Mouse (Mus musculus): Measurements from ENCODE around the gene Ankrd10. TPM values are rescaled to one million over a fixed set of nuclear protein-coding genes. Genes with fewer than 3 reads are reported as not detected.

Gene Ankrd10
- polyA plus RNA-seq, 1 experiment: 26.2 TPM

- no peaks in the 10 kb centered on the region for H3K79me2 ChIP-seq (ENCODE audit: control insufficient read depth, insufficient read depth)
- TF ChIP-seq CEBPB (IDR thresholded peaks at IDR 0.05; ENCODE audit: low read depth) (no peak), MYOG (IDR thresholded peaks at IDR 0.05; ENCODE audit: control insufficient read depth, extremely low read depth, insufficient read length) (no peak), MAX (IDR thresholded peaks at IDR 0.05) (no peak), FOSL1 (IDR thresholded peaks at IDR 0.05; ENCODE audit: insufficient read depth, low read length, poor library complexity, severe bottlenecking) (no peak), USF1 (IDR thresholded peaks at IDR 0.05; ENCODE audit: low read depth) (no peak), MYOD1 (IDR thresholded peaks at IDR 0.05; ENCODE audit: control insufficient read depth, insufficient read length, low read depth) (no peak), CTCF (IDR thresholded peaks at IDR 0.05; ENCODE audit: control insufficient read depth, insufficient read depth, insufficient read length) (no peak)
- H3ac ChIP-seq (ENCODE audit: control insufficient read depth, insufficient read length, low read depth): no peak overlapping the region
- H3K36me3 ChIP-seq (ENCODE audit: control insufficient read depth, insufficient read depth): peaks cover under 1% of the 10 kb centered on the region
- no peak overlapping the region for H3K4me3 ChIP-seq (ENCODE audit: insufficient read depth, poor library complexity, severe bottlenecking)
- no peaks in the 10 kb centered on the region for H3K79me3 ChIP-seq (ENCODE audit: low read depth)
- no peaks in the 10 kb centered on the region for H3K27me3 ChIP-seq (ENCODE audit: control insufficient read depth, insufficient read depth, insufficient read length)
These were observed 33.4 kb downstream of the Ankrd10 start for GRCm38 (mm10) chr8:11602006-11602680.

DNA sequence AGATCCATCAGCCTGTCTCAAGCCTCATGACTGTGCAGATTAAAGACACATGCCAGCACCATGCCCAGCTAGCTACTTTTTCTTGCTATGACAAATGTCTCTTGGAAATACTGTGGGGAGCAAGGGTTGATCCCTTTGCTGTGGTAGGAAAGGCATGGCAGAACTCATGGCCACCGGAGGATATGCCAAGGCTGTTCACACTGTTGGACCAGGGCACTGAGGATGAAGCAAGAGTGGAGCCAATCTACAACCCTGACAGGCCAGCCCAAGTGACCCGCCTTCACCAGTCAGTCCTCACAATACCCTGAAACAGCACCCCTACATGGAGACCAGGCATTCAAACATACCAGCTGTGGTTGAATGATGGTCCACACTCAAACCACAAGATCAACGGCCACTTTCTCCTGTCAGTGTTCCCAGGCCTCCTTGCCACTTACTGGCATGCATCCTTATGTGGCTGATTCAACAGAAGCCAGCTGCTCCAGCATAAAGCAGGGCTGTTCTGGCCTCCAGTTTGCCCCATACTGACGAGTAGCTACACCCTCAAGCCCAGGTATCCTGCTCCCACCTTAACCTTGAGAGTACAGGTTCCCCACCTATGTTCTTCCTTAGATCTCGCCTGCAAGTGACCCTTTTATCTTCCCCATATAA is 35.1 kb downstream of the Ankrd10 start:
- no peaks in the 10 kb centered on the region for H3K79me2 ChIP-seq (ENCODE audit: control insufficient read depth, insufficient read depth)
- no peaks in the 10 kb centered on the region for H3K27me3 ChIP-seq (ENCODE audit: control insufficient read depth, insufficient read depth, insufficient read length)

DNA sequence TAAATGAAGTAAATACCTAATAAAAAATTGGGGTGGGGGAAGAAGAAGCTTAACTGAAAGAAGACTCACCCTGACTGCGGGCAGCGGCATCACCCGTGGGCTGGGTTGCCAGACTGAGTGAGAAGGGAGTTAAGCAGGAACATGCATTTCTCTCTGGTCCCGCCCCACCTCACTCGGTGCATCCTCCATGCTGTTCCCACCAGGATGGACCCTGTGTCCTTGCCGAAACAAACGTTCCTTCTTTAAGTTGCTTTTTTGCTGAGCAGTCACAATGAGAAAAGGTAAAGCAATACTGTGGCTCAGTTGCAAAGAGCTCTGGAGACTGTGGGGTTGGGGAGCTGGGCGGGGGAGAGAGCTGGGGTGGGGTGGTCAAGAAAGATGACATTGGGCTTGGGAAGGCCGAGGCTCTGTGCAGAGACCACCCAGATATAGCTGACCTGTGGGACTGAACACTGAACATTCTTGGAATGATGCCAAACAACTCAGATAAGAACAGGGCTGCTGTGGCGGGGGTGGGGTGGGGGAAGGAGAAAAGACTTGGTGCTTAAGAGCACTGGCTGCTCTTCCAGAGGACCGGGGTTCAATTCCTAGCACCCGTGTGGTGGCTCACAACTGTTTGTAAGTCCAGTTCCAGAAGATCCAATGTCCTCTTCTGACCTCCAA is 42.2 kb downstream of the Ankrd10 start:
- no peaks in the 10 kb centered on the region for H3K79me2 ChIP-seq (ENCODE audit: control insufficient read depth, insufficient read depth)
- no peak overlapping the region for H3K4me3 ChIP-seq (ENCODE audit: insufficient read depth, poor library complexity, severe bottlenecking)
- H3K27me3 ChIP-seq (ENCODE audit: control insufficient read depth, insufficient read depth, insufficient read length): no peaks in the 10 kb centered on the region
- no peaks in the 10 kb centered on the region for H3K36me3 ChIP-seq (ENCODE audit: control insufficient read depth, insufficient read depth)
- no peak for TF ChIP-seq MYOD1 (IDR thresholded peaks at IDR 0.05; ENCODE audit: control insufficient read depth, insufficient read length, low read depth)
- TF ChIP-seq MAX (IDR thresholded peaks at IDR 0.05): no peak
- TF ChIP-seq USF1 (IDR thresholded peaks at IDR 0.05; ENCODE audit: low read depth): no peak
- no peak overlapping the region for H3ac ChIP-seq (ENCODE audit: control insufficient read depth, insufficient read length, low read depth)
- no peaks in the 10 kb centered on the region for H3K79me3 ChIP-seq (ENCODE audit: low read depth)

More for the DNA sequence above, 35.1 kb downstream of the Ankrd10 start:
- H3K79me3 ChIP-seq (ENCODE audit: low read depth): no peaks in the 10 kb centered on the region
- no peak overlapping the region for H3K4me3 ChIP-seq (ENCODE audit: insufficient read depth, poor library complexity, severe bottlenecking)
- TF ChIP-seq MAX (IDR thresholded peaks at IDR 0.05) (no peak), USF1 (IDR thresholded peaks at IDR 0.05; ENCODE audit: low read depth) (no peak), FOSL1 (IDR thresholded peaks at IDR 0.05; ENCODE audit: insufficient read depth, low read length, poor library complexity, severe bottlenecking) (no peak), CEBPB (IDR thresholded peaks at IDR 0.05; ENCODE audit: low read depth) (no peak), MYOD1 (IDR thresholded peaks at IDR 0.05; ENCODE audit: control insufficient read depth, insufficient read length, low read depth) (no peak), CTCF (IDR thresholded peaks at IDR 0.05; ENCODE audit: control insufficient read depth, insufficient read depth, insufficient read length) (no peak), MYOG (IDR thresholded peaks at IDR 0.05; ENCODE audit: control insufficient read depth, extremely low read depth, insufficient read length) (no peak)
- no peaks in the 10 kb centered on the region for H3K36me3 ChIP-seq (ENCODE audit: control insufficient read depth, insufficient read depth)
- no peak overlapping the region for H3ac ChIP-seq (ENCODE audit: control insufficient read depth, insufficient read length, low read depth)

- Histone ChIP-seq H3K27me3 (ENCODE audit: control insufficient read depth, insufficient read depth, insufficient read length) (no peaks in the 10 kb centered on the region), H3K4me3 (ENCODE audit: insufficient read depth, poor library complexity, severe bottlenecking) (no peak overlapping the region), H3K36me3 (ENCODE audit: control insufficient read depth, insufficient read depth) (no peaks in the 10 kb centered on the region), H3K79me2 (ENCODE audit: control insufficient read depth, insufficient read depth) (no peaks in the 10 kb centered on the region), H3ac (ENCODE audit: control insufficient read depth, insufficient read length, low read depth) (no peak overlapping the region), H3K79me3 (ENCODE audit: low read depth) (no peaks in the 10 kb centered on the region)
- no peak for TF ChIP-seq MYOG (IDR thresholded peaks at IDR 0.05; ENCODE audit: control insufficient read depth, extremely low read depth, insufficient read length)
- TF ChIP-seq CTCF (IDR thresholded peaks at IDR 0.05; ENCODE audit: control insufficient read depth, insufficient read depth, insufficient read length): no peak
- TF ChIP-seq USF1 (IDR thresholded peaks at IDR 0.05; ENCODE audit: low read depth): no peak
- no peak for TF ChIP-seq FOSL1 (IDR thresholded peaks at IDR 0.05; ENCODE audit: insufficient read depth, low read length, poor library complexity, severe bottlenecking)
- TF ChIP-seq CEBPB (IDR thresholded peaks at IDR 0.05; ENCODE audit: low read depth): no peak
- no peak for TF ChIP-seq MYOD1 (IDR thresholded peaks at IDR 0.05; ENCODE audit: control insufficient read depth, insufficient read length, low read depth)
- no peak for TF ChIP-seq MAX (IDR thresholded peaks at IDR 0.05)
These were observed 43.3 kb downstream of the Ankrd10 start for GRCm38 (mm10) chr8:11592296-11592695.

GRCm38 (mm10) chr8:11591837-11592236 is 43.7 kb downstream of the Ankrd10 start:
- H3K79me2 ChIP-seq (ENCODE audit: control insufficient read depth, insufficient read depth): no peaks in the 10 kb centered on the region
- no peak overlapping the region for H3ac ChIP-seq (ENCODE audit: control insufficient read depth, insufficient read length, low read depth)
- TF ChIP-seq USF1 (IDR thresholded peaks at IDR 0.05; ENCODE audit: low read depth): no peak
- no peak for TF ChIP-seq CEBPB (IDR thresholded peaks at IDR 0.05; ENCODE audit: low read depth)
- TF ChIP-seq MYOG (IDR thresholded peaks at IDR 0.05; ENCODE audit: control insufficient read depth, extremely low read depth, insufficient read length): no peak
- TF ChIP-seq CTCF (IDR thresholded peaks at IDR 0.05; ENCODE audit: control insufficient read depth, insufficient read depth, insufficient read length): no peak
- no peak for TF ChIP-seq FOSL1 (IDR thresholded peaks at IDR 0.05; ENCODE audit: insufficient read depth, low read length, poor library complexity, severe bottlenecking)
- no peak for TF ChIP-seq MAX (IDR thresholded peaks at IDR 0.05)
- TF ChIP-seq MYOD1 (IDR thresholded peaks at IDR 0.05; ENCODE audit: control insufficient read depth, insufficient read length, low read depth): no peak
- no peak overlapping the region for H3K4me3 ChIP-seq (ENCODE audit: insufficient read depth, poor library complexity, severe bottlenecking)
- no peaks in the 10 kb centered on the region for H3K79me3 ChIP-seq (ENCODE audit: low read depth)
- H3K36me3 ChIP-seq (ENCODE audit: control insufficient read depth, insufficient read depth): no peaks in the 10 kb centered on the region
- H3K27me3 ChIP-seq (ENCODE audit: control insufficient read depth, insufficient read depth, insufficient read length): no peaks in the 10 kb centered on the region

Data from C2C12 (cell line).